Mouse (Mus musculus): ENCODE measurements around the gene Nif3l1. TPM values are rescaled to one million over a fixed set of nuclear protein-coding genes. Genes with fewer than 3 reads are reported as not detected.
A peak's percentile ranks its signal among the peaks of the same experiment; 100 is the strongest.

Nif3l1 gene
- polyA plus RNA-seq, 1 experiment = 22.4 TPM

- H3K4me1 ChIP-seq (ENCODE audit: control insufficient read depth, insufficient read depth, low read length) = no peaks in the 10 kb centered on the region
- TF ChIP-seq CTCF (IDR thresholded peaks at IDR 0.05; ENCODE audit: extremely low read depth, insufficient read depth, low read length) (no peak), POLR2A (IDR thresholded peaks at IDR 0.05; ENCODE audit: extremely low read depth, insufficient read depth, low read length) (no peak)
Measured at GRCm38 (mm10) chr1:58410776-58411175, 34.2 kb upstream of the Nif3l1 start.

GRCm38 (mm10) chr1:58415442-58415841, 29.5 kb upstream of the Nif3l1 start:
- H3K4me1 ChIP-seq (ENCODE audit: control insufficient read depth, insufficient read depth, low read length) = peaks cover 2% of the 10 kb centered on the region; the same call in 1 of the 2 replicates
- TF ChIP-seq CTCF (IDR thresholded peaks at IDR 0.05; ENCODE audit: extremely low read depth, insufficient read depth, low read length) (no peak), POLR2A (IDR thresholded peaks at IDR 0.05; ENCODE audit: extremely low read depth, insufficient read depth, low read length) (no peak)
- no peak overlapping the region for H3K27ac ChIP-seq (ENCODE audit: insufficient read depth, low read length)
- H3K4me3 ChIP-seq (ENCODE audit: insufficient read depth, low read length) = no peak overlapping the region

More at GRCm38 (mm10) chr1:58410776-58411175, 34.2 kb upstream of the Nif3l1 start:
- no peak overlapping the region for H3K27ac ChIP-seq (ENCODE audit: insufficient read depth, low read length)
- H3K4me3 ChIP-seq (ENCODE audit: insufficient read depth, low read length) = no peak overlapping the region

- TF ChIP-seq CTCF (IDR thresholded peaks at IDR 0.05; ENCODE audit: extremely low read depth, insufficient read depth, low read length) (no peak), POLR2A (IDR thresholded peaks at IDR 0.05; ENCODE audit: extremely low read depth, insufficient read depth, low read length) (no peak)
- peaks cover 4% of the 10 kb centered on the region for H3K4me1 ChIP-seq (ENCODE audit: control insufficient read depth, insufficient read depth, low read length)
- no peak overlapping the region for H3K4me3 ChIP-seq (ENCODE audit: insufficient read depth, low read length)
- H3K27ac ChIP-seq (ENCODE audit: insufficient read depth, low read length) = no peak overlapping the region
Measured at GRCm38 (mm10) chr1:58416048-58416447, 28.9 kb upstream of the Nif3l1 start.

GRCm38 (mm10) chr1:58420032-58420431, 24.9 kb upstream of the Nif3l1 start:
- no peak for TF ChIP-seq CTCF (IDR thresholded peaks at IDR 0.05; ENCODE audit: extremely low read depth, insufficient read depth, low read length)
- no peak for TF ChIP-seq POLR2A (IDR thresholded peaks at IDR 0.05; ENCODE audit: extremely low read depth, insufficient read depth, low read length)
- Histone ChIP-seq H3K4me3 (ENCODE audit: insufficient read depth, low read length) (no peak overlapping the region), H3K27ac (ENCODE audit: insufficient read depth, low read length) (no peak overlapping the region), H3K4me1 (ENCODE audit: control insufficient read depth, insufficient read depth, low read length) (peaks cover 6% of the 10 kb centered on the region)

GRCm38 (mm10) chr1:58420961-58421360, 24.0 kb upstream of the Nif3l1 start:
- TF ChIP-seq POLR2A (IDR thresholded peaks at IDR 0.05; ENCODE audit: extremely low read depth, insufficient read depth, low read length) (no peak), CTCF (IDR thresholded peaks at IDR 0.05; ENCODE audit: extremely low read depth, insufficient read depth, low read length) (no peak)
- H3K4me1 ChIP-seq (ENCODE audit: control insufficient read depth, insufficient read depth, low read length) = peaks cover 6% of the 10 kb centered on the region
- peak overlapping the region; percentile 29; the same call in 1 of the 2 replicates for H3K4me3 ChIP-seq (ENCODE audit: insufficient read depth, low read length)
- H3K27ac ChIP-seq (ENCODE audit: insufficient read depth, low read length) = no peak overlapping the region

- peaks cover 6% of the 10 kb centered on the region for H3K4me1 ChIP-seq (ENCODE audit: control insufficient read depth, insufficient read depth, low read length)
- peak overlapping the region; percentile 75 for H3K4me3 ChIP-seq (ENCODE audit: insufficient read depth, low read length)
- peak overlapping the region; percentile 97; the same call in 1 of the 2 replicates for H3K27ac ChIP-seq (ENCODE audit: insufficient read depth, low read length)
- TF ChIP-seq CTCF (IDR thresholded peaks at IDR 0.05; ENCODE audit: extremely low read depth, insufficient read depth, low read length) (no peak), POLR2A (IDR thresholded peaks at IDR 0.05; ENCODE audit: extremely low read depth, insufficient read depth, low read length) (peak; percentile 32; the same call in 1 of the 2 replicates)
Measured at GRCm38 (mm10) chr1:58422879-58423278, 22.1 kb upstream of the Nif3l1 start.

- peak within 1 kb of the TSS; percentile 97 for H3K27ac ChIP-seq (ENCODE audit: insufficient read depth, low read length)
- no peak for TF ChIP-seq CTCF (IDR thresholded peaks at IDR 0.05; ENCODE audit: extremely low read depth, insufficient read depth, low read length)
- TF ChIP-seq POLR2A (IDR thresholded peaks at IDR 0.05; ENCODE audit: extremely low read depth, insufficient read depth, low read length) = peak; percentile 100
- H3K4me3 ChIP-seq (ENCODE audit: insufficient read depth, low read length) = peak within 1 kb of the TSS; percentile 75
- H3K4me1 ChIP-seq (ENCODE audit: control insufficient read depth, insufficient read depth, low read length) = peaks cover 6% of the 10 kb centered on the region
Measured at GRCm38 (mm10) chr1:58423371-58424248, 21.3 kb upstream of the Nif3l1 start, which contains the start of gene Clk1. Clk1 (minus strand) TSS chr1:58424066.

GRCm38 (mm10) chr1:58424551-58424950, 20.4 kb upstream of the Nif3l1 start:
- H3K4me1 ChIP-seq (ENCODE audit: control insufficient read depth, insufficient read depth, low read length) = peaks cover 6% of the 10 kb centered on the region
- H3K27ac ChIP-seq (ENCODE audit: insufficient read depth, low read length) = no peak overlapping the region
- no peak for TF ChIP-seq POLR2A (IDR thresholded peaks at IDR 0.05; ENCODE audit: extremely low read depth, insufficient read depth, low read length)
- TF ChIP-seq CTCF (IDR thresholded peaks at IDR 0.05; ENCODE audit: extremely low read depth, insufficient read depth, low read length) = no peak
- H3K4me3 ChIP-seq (ENCODE audit: insufficient read depth, low read length) = no peak overlapping the region

- H3K4me3 ChIP-seq (ENCODE audit: insufficient read depth, low read length) = peak overlapping the region; percentile 54
- no peak for TF ChIP-seq POLR2A (IDR thresholded peaks at IDR 0.05; ENCODE audit: extremely low read depth, insufficient read depth, low read length)
- TF ChIP-seq CTCF (IDR thresholded peaks at IDR 0.05; ENCODE audit: extremely low read depth, insufficient read depth, low read length) = no peak
- H3K4me1 ChIP-seq (ENCODE audit: control insufficient read depth, insufficient read depth, low read length) = peaks cover 3% of the 10 kb centered on the region; the same call in 1 of the 2 replicates
- no peak overlapping the region for H3K27ac ChIP-seq (ENCODE audit: insufficient read depth, low read length)
Measured at GRCm38 (mm10) chr1:58444691-58445090, 260 bp upstream of the Nif3l1 start.
